Mouse (Mus musculus) induced T-regulatory cell, adult 2 months (primary cell): Measurements from ENCODE around the gene Cdc42bpb.

Experiments used
- DNase-seq: peaks from one replicate; pipeline ENCODE4 v3.0.0-alpha.2; 2012; ENCODE audit warnings: low read depth

Cdc42bpb gene

DNA sequence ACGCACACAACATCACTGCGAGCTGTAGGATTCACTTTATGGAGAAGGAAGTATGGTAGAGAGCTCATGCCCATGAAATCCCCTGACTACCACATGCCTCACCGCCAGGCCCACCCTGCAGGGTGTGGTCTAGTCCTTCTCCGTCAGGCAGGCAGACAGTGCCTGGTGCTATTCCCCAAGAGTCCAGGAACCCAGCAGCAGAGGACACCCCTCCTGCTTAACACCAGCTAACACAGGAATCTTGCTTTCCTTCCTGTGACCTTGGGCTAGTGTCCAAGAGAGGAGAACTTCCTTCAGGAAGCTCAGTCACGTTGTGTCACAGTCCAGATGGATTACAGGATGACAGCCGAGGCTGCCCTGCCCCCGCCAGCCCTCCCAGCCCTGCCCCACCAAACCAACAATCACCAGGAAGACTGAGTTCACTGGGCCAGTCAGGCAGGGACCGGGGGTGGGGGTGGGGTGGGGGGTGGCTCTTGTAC lies 9.2 kb upstream of the Cdc42bpb start:
- DNase-seq = no peak

- DNase-seq = no peak
These were observed 8.5 kb upstream of the Cdc42bpb start for GRCm38 (mm10) chr12:111385883-111386641.

DNA sequence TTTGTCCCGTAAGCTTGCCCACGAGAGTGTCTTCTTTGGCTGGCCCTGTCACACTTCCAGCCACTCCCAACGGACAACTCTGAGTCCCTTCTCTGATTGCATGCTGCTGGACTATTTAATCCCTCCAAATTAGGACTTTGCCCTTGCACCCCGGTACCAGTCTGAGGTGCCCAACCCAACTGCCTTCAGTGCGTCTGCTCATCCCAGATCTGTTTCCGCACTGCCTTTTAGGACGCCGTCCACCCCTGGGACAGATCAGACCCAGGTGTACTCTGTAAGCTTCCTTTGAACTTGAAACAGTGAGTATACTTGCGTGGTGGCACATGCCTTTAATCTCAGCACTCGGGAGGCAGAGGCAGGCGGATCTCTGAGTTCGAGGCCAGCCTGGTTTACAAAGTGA lies 1.3 kb upstream of the Cdc42bpb start:
- no peak for DNase-seq

DNA sequence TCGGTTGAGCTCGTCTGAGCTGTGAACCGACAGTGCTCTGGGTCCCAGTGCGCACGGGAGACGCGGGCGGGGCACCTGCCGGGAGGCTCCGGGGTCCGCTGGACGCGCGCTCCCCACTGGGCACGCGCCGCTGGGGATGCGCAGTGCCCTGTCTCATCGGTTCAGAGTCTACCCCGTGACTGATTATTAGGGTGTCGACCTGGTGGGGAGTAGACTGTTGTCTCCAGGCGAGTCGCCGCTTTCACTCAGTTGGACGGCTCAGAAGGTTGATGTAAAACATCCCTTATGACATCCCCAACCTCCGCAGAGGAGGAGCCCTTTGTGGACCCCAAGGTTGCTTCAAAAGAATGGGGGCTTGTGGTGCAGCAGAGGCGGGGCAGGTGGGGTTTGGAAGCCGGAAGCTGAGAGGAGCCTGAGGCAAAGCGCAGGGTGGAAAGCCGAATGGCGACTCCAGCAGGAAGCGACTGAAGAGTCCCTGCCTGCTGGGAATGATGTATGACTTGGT lies 520 bp upstream of the Cdc42bpb start:
- no peak for DNase-seq

DNA sequence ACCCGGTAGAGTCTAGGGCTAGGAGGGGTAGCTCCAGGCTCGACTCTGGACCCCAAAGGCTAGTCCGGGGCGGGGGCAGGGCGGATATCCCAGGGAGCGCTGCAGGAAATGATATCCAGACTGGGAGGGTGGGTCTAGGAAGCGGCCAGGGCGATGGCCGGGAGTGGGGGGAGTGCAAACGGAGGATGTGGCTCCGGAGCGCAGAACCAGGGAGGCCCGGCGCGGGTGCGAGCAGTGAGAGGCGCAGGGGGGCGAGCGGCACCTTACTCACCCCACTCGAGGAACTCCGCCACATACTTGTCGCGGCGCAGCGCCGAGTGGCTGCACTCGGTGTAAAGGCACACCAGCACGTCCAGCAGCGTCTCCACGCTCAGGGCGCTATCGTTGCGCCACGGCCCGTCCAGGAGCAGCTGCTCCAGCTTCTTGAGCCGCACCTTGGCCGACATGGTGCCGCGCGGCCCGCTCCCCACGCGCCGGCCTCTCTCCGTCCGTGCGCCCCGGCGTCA lies 639 bp downstream of the Cdc42bpb start:
- DNase-seq = no peak

DNA sequence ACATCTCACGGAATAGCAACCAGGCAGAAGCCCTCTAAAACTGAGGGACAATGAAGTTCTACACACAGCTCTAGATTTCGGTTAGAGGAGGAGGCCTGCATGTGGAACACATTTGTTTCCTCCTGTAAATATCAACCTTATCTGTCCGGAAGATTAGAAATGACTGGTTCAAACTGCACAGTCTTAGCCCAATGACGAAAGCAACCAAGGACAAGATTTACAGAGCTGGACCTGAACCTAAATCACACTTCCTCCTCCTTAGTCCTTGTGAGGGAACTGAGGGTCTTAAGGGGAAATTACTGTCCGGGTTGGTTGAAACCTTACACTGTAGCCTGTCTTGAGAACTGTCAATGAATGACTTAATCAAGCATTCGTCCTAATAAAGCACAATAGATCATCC lies 1.5 kb downstream of the Cdc42bpb start:
- DNase-seq = peak; percentile 27

- no peak for DNase-seq
These were observed 2.0 kb downstream of the Cdc42bpb start for GRCm38 (mm10) chr12:111375559-111375958.

DNA sequence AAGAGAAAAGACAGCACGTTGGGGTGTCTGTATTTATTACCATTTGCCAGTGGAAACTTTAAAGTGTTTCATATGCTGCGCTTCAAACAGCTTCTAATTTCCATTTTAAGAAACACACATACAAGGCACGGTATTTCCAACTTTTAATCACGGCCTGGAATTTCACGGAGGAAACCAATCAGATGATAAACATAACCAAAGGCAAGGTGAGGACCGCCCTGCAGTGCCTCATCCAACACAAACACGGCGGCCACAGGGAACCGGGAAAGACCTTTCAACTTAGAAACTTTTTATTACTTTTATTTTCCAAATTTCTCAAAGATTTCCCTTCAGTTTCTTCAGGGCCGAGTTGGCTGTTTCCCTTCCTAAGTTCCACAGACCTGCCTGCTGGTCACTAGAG lies 2.8 kb downstream of the Cdc42bpb start:
- no peak for DNase-seq

DNA sequence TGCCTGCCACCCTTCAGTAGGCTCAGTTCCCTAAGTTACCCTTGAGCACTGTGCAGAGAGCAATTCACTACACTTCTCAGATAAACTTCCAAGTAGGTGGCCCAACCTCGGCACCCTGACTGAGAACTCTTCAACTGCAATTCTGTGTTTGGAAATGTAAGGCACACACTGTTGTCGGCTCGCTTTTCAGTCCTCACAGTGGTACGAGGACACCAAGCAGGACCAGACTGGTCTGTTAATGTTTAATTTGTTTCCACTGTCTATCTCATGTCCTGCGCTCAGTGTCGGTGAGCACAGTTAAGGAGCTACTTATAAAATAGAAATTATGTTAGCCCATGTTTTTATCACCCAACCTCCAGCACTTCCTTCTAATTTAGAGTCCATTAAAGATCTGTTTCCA lies 4.1 kb downstream of the Cdc42bpb start:
- DNase-seq = no peak

DNA sequence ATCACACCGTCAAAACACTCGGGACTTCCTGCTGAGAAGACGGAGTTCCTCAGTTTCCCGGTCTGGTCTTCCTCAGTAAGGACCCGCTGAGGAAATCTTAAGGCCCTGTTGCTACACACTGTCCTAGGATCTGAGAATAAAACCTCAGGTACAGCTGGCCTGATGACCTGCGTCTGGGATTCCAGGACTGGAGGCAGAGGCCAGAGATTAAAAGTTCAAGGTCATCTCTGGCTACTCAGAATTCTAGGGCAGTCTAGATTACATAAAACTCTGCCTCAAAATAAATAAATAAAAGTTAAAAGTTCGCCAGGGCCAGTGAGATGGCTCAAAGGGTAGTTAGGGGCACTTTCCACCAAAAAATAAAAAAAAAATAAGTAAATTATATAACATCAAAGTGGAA lies 5.6 kb downstream of the Cdc42bpb start:
- no peak for DNase-seq

DNA sequence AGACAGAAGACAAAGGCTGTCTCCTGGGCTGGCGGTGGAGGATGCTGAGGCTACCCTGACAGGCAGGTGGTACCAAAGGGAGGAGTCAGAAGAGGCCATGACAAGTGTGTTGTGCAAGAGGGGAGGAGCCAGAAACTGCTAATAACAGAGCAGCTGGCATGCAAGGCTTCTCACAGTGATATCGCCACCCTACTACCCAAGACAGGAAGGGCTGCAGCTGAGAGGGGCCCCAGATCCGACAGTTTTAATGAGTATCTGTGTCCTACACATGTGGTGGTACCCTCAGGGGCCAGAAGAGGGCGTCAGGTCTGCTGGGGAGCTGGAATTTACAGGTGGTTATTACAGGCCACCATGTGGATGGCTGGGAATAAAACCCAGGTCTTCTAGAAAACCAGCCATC lies 7.3 kb downstream of the Cdc42bpb start:
- no peak for DNase-seq

DNA sequence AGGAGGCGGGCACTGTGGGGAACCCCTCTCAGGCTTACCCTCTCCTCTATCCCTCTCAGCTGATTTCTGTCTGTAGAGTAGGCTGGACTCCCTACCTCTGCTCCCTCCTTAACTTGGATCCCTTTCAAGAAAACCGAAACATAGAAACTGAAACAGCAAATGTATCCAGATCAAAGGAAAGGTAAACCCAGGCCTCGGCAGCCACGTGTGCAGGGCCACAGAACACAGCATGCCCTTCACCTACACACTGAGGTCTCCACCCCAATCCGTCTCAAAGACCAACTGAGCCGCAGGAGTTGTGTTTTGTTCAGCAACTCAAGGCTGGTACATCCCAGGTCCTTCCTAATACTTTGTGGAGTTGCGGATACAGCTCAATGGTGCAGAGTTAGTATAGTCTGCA lies 10.5 kb downstream of the Cdc42bpb start:
- no peak for DNase-seq

GRCm38 (mm10) chr12:111364234-111364633 lies 13.3 kb downstream of the Cdc42bpb start:
- DNase-seq = no peak

DNA sequence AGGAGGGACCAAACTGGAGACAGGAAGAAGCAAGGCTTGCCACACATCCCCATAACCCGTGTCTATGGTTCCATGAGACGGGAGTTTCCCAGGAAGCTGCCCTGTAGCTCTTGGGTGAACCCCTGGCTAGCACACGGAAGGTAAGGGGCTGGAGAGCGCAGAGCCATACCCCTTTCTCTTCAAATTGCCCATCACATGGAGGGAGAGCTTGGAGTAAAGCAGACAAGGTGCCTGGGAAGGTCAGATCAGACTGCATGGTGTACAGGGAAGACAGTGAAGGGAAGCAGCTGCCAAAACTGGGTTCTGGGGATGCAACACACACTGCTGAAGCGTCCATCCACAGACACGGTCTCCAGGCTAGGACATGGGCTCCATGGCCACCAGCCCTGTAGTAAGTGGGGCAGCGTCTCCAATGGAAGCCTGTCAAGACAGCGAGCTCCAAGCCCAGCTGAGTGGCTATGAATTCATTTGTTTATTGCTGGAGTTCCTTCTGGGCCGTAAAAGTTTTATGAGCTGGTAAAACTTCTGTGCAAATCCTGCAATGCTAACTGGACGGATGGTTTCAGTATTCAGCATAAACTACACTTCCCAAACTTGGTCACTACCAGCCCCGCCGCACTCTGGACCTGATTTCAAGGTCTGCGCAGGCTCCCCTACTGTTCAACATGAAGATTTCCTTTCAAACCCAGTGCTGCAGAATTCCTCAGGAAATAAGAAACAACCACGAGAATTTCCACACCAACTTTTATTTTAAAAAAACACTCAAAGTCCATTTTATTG lies 16.0 kb downstream of the Cdc42bpb start:
- no peak for DNase-seq

DNA sequence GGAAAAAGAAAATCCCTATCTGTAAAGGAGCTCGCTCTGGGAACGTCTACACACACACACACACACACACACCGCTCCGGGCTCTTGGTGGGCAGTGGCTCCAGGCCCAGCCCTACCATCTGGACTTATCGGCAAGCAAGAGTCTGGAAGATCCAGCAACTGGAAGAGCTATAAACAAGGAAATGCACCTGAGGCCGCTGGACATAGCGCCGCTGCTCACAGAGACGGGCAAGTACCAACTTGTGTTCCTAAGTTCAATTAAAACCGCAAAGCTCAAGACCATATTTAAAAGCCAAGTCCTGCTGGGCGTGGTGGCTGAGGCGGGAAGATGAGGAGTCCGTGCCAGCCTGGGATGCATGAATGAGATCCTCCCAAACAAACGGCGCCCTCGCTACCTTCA lies 16.8 kb downstream of the Cdc42bpb start:
- DNase-seq = no peak

DNA sequence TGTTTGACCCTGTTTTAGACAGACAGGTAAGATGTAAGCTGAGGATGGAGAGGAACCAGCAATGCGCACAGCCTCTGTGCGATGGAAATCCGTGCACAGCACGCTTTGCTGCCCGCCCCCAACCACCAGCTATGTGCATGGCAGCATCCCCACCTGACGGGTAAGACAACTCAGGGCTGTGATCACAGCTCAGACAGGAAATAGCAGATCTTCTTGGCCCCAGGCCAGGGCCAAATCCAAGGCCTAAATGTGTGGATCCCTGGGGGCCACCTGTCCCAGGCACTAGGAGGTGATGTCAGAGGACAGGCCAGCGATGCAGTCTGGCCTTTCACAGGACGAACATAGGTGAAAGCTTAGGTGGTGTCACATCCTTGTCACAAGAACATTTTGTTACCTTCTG lies 21.3 kb downstream of the Cdc42bpb start:
- no peak for DNase-seq

DNA sequence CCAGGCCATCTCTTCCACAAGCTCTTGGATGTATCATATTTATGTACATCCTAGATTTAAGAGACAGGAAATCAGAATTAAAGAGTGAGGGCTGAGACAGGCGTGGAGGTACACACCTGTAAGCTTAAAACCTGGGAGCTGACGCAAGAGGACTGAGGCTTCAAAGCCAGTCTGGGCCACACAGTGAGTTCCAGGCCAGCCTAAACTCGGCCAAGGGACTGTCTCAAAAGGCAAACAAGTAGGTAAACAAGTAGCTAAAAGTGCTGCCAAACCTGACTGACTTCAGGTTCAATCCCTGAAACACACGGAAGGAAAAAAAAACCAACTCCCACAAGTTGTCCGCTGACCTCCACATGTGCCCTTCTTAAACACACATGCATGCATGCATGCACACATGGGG lies 23.4 kb downstream of the Cdc42bpb start:
- no peak for DNase-seq

DNA sequence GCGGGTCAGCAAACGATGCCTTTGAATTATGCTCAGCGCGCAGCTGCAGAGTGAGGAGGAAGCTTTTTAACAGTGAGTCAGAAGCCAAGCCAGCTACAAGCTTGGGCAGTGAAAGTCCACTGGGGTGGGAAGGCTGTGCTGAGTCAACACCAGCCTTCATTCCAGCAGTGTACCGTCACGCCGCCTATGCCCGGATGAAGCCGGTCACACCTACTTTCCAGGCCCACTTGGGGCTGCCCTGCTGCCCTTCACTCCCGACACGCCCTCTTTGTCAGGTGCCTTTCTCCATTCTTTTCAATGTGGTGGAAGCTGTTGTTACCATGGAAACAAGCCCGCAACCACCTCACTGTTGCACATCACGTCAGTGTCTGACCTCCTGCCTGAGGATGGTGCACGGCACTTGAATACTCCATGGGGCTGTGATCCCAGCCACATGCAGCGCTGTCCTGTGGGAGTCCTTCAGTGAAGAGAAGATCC lies 24.0 kb downstream of the Cdc42bpb start:
- DNase-seq = no peak

- no peak for DNase-seq
These were observed 24.5 kb downstream of the Cdc42bpb start for GRCm38 (mm10) chr12:111353008-111353407.

DNA sequence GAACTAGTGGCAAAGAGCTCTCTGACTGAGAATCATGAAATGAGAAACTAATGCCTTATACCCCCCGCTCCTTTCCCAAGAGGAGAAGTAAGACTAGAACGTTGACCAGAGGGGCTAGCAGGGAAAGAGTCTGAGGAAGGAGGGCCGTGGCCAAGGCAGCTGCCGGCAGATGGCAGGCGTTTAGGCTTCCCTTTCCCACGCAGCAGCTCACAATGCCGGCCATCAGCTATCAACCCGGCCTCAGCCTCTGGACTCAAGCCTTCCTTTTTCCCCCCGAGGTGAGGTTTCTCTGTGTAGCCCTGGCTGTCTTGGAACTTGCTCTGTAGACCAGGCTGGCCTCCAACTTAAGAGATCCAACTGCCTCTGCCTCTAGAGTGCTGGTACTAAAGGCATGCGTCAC lies 25.0 kb downstream of the Cdc42bpb start:
- DNase-seq = no peak

GRCm38 (mm10) chr12:111349540-111350231 lies 27.8 kb downstream of the Cdc42bpb start:
- no peak for DNase-seq

DNA sequence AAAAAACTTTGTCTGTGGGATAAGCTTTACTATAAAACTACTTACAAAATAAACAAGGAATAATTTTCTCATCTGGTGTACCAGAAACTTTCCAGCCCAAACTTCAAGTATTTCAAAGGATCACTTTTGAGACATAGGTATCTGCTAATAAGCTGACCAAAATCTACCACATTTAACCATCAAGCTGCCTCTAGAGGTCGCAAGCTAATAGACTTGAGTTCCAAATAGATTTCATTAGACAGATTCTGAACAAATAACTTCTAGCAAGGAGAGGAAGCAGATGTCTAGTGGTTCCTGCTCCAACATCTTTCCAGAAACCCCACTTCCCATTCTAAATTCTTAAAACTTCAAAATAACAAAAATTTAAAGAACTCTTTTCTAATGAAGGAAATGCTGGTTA lies 33.6 kb downstream of the Cdc42bpb start:
- no peak for DNase-seq
